Mouse (Mus musculus): ENCODE measurements around the gene Ppp1r1b.

Ppp1r1b gene

GRCm38 (mm10) chr11:98342000-98342945 is 5.9 kb upstream of the Ppp1r1b start:
- in situ Hi-C loops (cut with MboI, MseI), result no loop called here

- in situ Hi-C loops (cut with MboI, MseI), result no loop called here
Observed at GRCm38 (mm10) chr11:98345253-98345652, 3.0 kb upstream of the Ppp1r1b start.

GRCm38 (mm10) chr11:98346168-98346567 is 2.0 kb upstream of the Ppp1r1b start:
- in situ Hi-C loops (cut with MboI, MseI), result no loop called here

DNA sequence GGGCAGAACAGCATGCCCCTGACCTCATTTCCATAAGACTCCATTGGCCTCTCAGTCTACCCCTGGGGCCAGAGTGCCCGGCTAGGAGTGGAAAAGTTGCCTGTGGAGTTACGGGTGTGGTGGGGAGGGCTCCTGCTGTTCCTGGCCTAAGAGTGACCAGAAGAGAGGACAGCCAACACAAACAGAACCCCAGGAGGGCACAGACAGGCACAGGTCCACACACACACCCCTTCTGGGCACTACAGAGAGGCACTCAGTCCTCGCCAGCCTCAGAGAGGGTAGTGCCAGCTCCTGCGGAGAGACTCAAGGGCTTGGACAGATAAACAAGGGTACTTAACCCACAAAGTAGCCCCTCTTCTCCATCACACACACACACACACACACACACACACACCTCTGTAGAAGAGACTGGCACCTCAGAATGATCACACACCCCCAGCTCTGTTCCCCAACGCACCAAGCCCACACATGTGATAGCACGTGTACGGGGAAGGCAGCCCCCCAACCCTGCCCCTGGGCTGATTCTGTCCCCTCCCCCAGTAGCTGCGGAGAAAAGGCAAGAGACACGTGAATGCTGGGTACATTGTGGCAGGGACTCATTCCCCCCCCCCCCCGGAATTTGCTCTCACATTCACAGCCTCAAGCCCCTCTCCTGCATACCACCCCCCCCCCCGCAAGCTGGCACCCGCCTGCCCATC is 670 bp upstream of the Ppp1r1b start:
- in situ Hi-C loops (cut with MboI, MseI), result no loop called here

DNA sequence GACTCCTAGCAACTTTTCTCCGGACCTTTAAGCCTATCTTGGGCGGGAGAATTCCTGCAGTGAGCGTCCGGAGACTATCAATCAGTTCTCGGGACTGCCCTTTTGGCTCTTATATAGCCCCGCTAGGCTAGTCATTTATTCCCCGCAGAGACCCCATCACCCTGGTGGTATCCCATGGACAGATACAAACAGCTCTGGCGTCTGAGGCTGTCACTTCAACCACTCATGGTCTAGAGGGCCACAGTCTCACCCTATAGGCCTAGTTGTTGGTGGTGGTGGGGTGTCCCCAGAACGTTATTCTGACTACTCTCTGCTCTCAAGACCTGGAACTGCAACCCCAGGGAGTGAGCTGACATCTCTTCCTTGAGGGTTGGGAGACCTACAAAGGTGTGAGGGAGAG is 1.1 kb downstream of the Ppp1r1b start:
- in situ Hi-C loops (cut with MboI, MseI), result no loop called here

- in situ Hi-C loops (cut with MboI, MseI), result no loop called here
Observed at GRCm38 (mm10) chr11:98352272-98352990, 4.2 kb downstream of the Ppp1r1b start.

GRCm38 (mm10) chr11:98353651-98354211 is 5.5 kb downstream of the Ppp1r1b start:
- in situ Hi-C loops (cut with MboI, MseI), result no loop called here

DNA sequence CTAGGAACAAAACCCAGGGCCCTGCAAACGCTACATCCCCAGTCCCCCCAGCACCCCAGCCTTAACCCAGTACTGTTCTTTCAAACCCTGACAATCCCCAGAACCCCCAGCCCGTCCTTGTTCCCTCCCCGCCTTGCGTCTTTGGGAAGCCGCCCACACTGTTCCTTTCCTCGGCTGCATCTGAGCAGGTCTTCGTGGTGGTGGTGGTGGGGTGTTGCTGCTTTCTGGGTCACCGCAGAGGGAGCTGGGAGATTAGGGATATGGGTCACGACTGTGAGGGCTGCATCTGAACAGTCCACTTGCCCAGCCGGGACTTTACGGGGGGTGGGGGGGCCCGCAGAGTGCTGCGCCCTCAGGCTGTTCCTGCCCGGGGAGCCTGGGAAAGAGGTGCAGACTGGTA is 6.2 kb downstream of the Ppp1r1b start:
- in situ Hi-C loops (cut with MboI, MseI), result no loop called here

DNA sequence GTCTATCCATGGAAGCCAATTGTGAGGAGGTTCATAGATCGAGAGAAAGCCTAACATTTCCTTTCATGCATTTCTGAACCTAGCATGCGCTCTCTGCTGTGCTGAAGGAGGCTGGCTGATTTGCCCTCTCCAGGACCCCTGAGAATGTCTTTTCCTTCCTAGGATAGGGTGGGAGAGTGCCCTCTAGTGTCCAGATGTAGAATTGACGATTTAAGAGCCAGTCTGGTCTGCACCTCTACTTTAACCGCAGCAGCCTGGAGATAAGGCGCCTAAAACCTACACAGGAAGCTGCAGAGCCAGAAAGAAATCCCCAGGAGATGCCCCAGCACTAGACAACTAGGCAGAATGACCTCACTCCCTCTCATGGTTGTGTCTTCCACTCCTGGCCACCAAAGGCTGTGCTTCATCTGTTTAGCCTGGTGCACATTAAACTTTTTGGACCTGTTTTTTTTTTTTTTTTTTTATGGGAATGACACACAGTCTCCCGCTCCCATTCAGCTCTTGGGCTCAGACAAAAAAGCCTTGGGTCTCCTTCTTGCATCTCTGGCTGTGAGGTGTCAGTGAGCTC is 7.6 kb downstream of the Ppp1r1b start:
- in situ Hi-C loops (cut with MboI, MseI), result no loop called here

- in situ Hi-C loops (cut with MboI, MseI), result no loop called here
Observed at GRCm38 (mm10) chr11:98356625-98357394, 8.6 kb downstream of the Ppp1r1b start.

GRCm38 (mm10) chr11:98357396-98358160 is 9.4 kb downstream of the Ppp1r1b start:
- in situ Hi-C loops (cut with MboI, MseI), result no loop called here

- in situ Hi-C loops (cut with MboI, MseI), result no loop called here
Observed at GRCm38 (mm10) chr11:98358161-98359083, 10.2 kb downstream of the Ppp1r1b start, which contains the start of gene Stard3. Gene Stard3 (plus strand): TSS chr11:98358368.

- in situ Hi-C loops (cut with MboI, MseI), result no loop called here
Observed at GRCm38 (mm10) chr11:98360866-98361521, 12.8 kb downstream of the Ppp1r1b start.

- in situ Hi-C loops (cut with MboI, MseI), result no loop called here
Observed at GRCm38 (mm10) chr11:98363817-98364216, 15.6 kb downstream of the Ppp1r1b start.

- in situ Hi-C loops (cut with MboI, MseI), result no loop called here
Observed at GRCm38 (mm10) chr11:98364410-98364809, 16.2 kb downstream of the Ppp1r1b start.

- in situ Hi-C loops (cut with MboI, MseI), result no loop called here
Observed at GRCm38 (mm10) chr11:98366290-98366689, 18.1 kb downstream of the Ppp1r1b start.

GRCm38 (mm10) chr11:98367171-98367862 is 19.1 kb downstream of the Ppp1r1b start:
- in situ Hi-C loops (cut with MboI, MseI), result no loop called here

GRCm38 (mm10) chr11:98367863-98368186 is 19.6 kb downstream of the Ppp1r1b start:
- in situ Hi-C loops (cut with MboI, MseI), result no loop called here
